Mouse (Mus musculus) forebrain, embryonic 14.5 days (tissue): Measurements from ENCODE around the gene Gm7694. TPM values are rescaled to one million over a fixed set of nuclear protein-coding genes. Genes with fewer than 3 reads are reported as not detected.
A peak's percentile ranks its signal among the peaks of the same experiment; 100 is the strongest.

ENCODE experiments used
- ATAC-seq: fragments of 200-750 bp; cut with Nextera tagmentation; 2 replicates; pipeline ENCODE4 v1.8.0; 2017; ENCODE audit warnings: mild to moderate bottlenecking, moderate library complexity
- DNase-seq: peaks from one replicate; pipeline ENCODE4 v3.0.0-alpha.2; 2015; ENCODE audit warnings: low spot score
- H3K27ac ChIP-seq: fragments of 300-500 bp; sonication (generic); 2 replicates; pipeline ENCODE4 v1.5.1; 2014; ENCODE audit warnings: low read depth, mild to moderate bottlenecking, control low read depth, low read length, moderate library complexity
- H3K27me3 ChIP-seq: fragments of 300-500 bp; sonication (generic); replicated peaks from 2 replicates; pipeline ENCODE4 v1.6.1; 2014; ENCODE audit warnings: low read length, control low read depth, mixed read lengths; ENCODE audit not compliant: control insufficient read depth, insufficient read depth
- H3K36me3 ChIP-seq: fragments of 300-500 bp; sonication (generic); 2 replicates; pipeline ENCODE4 v1.6.1; 2014; ENCODE audit warnings: low read length, control low read depth; ENCODE audit not compliant: control insufficient read depth, insufficient read depth
- H3K4me1 ChIP-seq: fragments of 300-500 bp; sonication (generic); 2 replicates; pipeline ENCODE4 v1.6.1; 2014; ENCODE audit warnings: antibody characterized with exemption, low read length, control low read depth; ENCODE audit not compliant: control insufficient read depth, insufficient read depth
- H3K4me2 ChIP-seq: fragments of 300-500 bp; sonication (generic); 2 replicates; pipeline ENCODE4 v1.6.1; 2014; ENCODE audit warnings: mild to moderate bottlenecking, control low read depth, low read length
- H3K4me3 ChIP-seq: fragments of 300-500 bp; sonication (generic); 2 replicates; pipeline ENCODE4 v1.5.1; 2014; ENCODE audit warnings: low read depth, low read length, control low read depth
- H3K9ac ChIP-seq: fragments of 300-500 bp; sonication (generic); 2 replicates; pipeline ENCODE4 v1.6.1; 2014; ENCODE audit warnings: mild to moderate bottlenecking, low read length, control low read depth, moderate library complexity
- H3K9me3 ChIP-seq: fragments of 300-500 bp; sonication (generic); replicated peaks from 2 replicates; pipeline ENCODE4 v1.6.1; 2016; ENCODE audit warnings: low read length, control low read depth, mixed read lengths; ENCODE audit not compliant: control insufficient read depth
- WGBS: fragments of 180-500 bp; shearing (Covaris S2); extraction: QIAGEN DNeasy Blood & Tissue Kit; methylation state at CpG from one replicate; pipeline ENCODE4 v1.1.7; 2014; 5-methylcytosine and 5-hydroxymethylcytosine counted together
- polyA plus RNA-seq: library from polyadenylated mRNA; unstranded; fragments of >200 nt; fragmentation: Nextera tagmentation; extraction: Ambion mirVana; gene quantifications from 2 replicates; pipeline ENCODE4 v1.2.1, GENCODE M21; 2014

The Gm7694 gene
- polyA plus RNA-seq, 1 experiment from 2014 or later = 2.3 TPM

GRCm38 (mm10) chr1:170301686-170302085 lies 4.4 kb downstream of the Gm7694 start:
- DNase-seq = no peak
- Histone ChIP-seq H3K27ac (no peak overlapping the region), H3K4me1 (no peaks in the 10 kb centered on the region), H3K4me2 (no peak overlapping the region), H3K9me3 (no peaks in the 10 kb centered on the region), H3K27me3 (no peaks in the 10 kb centered on the region), H3K4me3 (no peak overlapping the region), H3K36me3 (no peaks in the 10 kb centered on the region), H3K9ac (no peak overlapping the region)
- ATAC-seq = no peak
- 95% methylated on average over 9 of the region's 9 CpGs for WGBS

- WGBS = 79% methylated on average over 4 of the region's 4 CpGs
- Histone ChIP-seq H3K4me2 (no peak overlapping the region), H3K9me3 (no peaks in the 10 kb centered on the region), H3K36me3 (no peaks in the 10 kb centered on the region), H3K9ac (no peak overlapping the region), H3K4me1 (no peaks in the 10 kb centered on the region), H3K27me3 (no peaks in the 10 kb centered on the region), H3K27ac (no peak overlapping the region), H3K4me3 (no peak overlapping the region)
- no peak for DNase-seq
- ATAC-seq = no peak
These were observed 6.6 kb downstream of the Gm7694 start for GRCm38 (mm10) chr1:170299496-170299895.

- DNase-seq = no peak
- no peak for ATAC-seq
- H3K36me3 ChIP-seq = no peaks in the 10 kb centered on the region
- no peak overlapping the region for H3K4me3 ChIP-seq
- H3K9me3 ChIP-seq = no peaks in the 10 kb centered on the region
- H3K27ac ChIP-seq = no peak overlapping the region
- no peak overlapping the region for H3K9ac ChIP-seq
- no peak overlapping the region for H3K4me2 ChIP-seq
- no peaks in the 10 kb centered on the region for H3K27me3 ChIP-seq
- no peaks in the 10 kb centered on the region for H3K4me1 ChIP-seq
- WGBS = 63% methylated on average over 15 of the region's 15 CpGs
These were observed 11.2 kb downstream of the Gm7694 start for GRCm38 (mm10) chr1:170294786-170295570.

GRCm38 (mm10) chr1:170293257-170293656 lies 12.9 kb downstream of the Gm7694 start:
- DNase-seq (no peak), ATAC-seq (no peak)

GRCm38 (mm10) chr1:170292239-170292951 lies 13.7 kb downstream of the Gm7694 start:
- WGBS = 32% methylated on average over 9 of the region's 9 CpGs
- Histone ChIP-seq H3K27ac (no peak overlapping the region), H3K9me3 (no peaks in the 10 kb centered on the region), H3K4me2 (no peak overlapping the region), H3K9ac (no peak overlapping the region), H3K4me3 (no peak overlapping the region), H3K36me3 (no peaks in the 10 kb centered on the region), H3K27me3 (no peaks in the 10 kb centered on the region), H3K4me1 (no peaks in the 10 kb centered on the region)
- DNase-seq = peak; percentile 91
- peak; percentile 82 for ATAC-seq

More at GRCm38 (mm10) chr1:170293257-170293656, 12.9 kb downstream of the Gm7694 start:
- no peaks in the 10 kb centered on the region for H3K27me3 ChIP-seq
- no peak overlapping the region for H3K9ac ChIP-seq
- no peak overlapping the region for H3K27ac ChIP-seq
- H3K9me3 ChIP-seq = no peaks in the 10 kb centered on the region
- no peak overlapping the region for H3K4me3 ChIP-seq
- no peak overlapping the region for H3K4me2 ChIP-seq
- no peaks in the 10 kb centered on the region for H3K4me1 ChIP-seq
- H3K36me3 ChIP-seq = no peaks in the 10 kb centered on the region
- 66% methylated on average over 5 of the region's 5 CpGs for WGBS

- no peaks in the 10 kb centered on the region for H3K9me3 ChIP-seq
- no peak overlapping the region for H3K27ac ChIP-seq
- no peak overlapping the region for H3K4me3 ChIP-seq
- no peak for DNase-seq
- WGBS = 82% methylated on average over 4 of the region's 4 CpGs
- no peaks in the 10 kb centered on the region for H3K4me1 ChIP-seq
- ATAC-seq = no peak
- no peak overlapping the region for H3K9ac ChIP-seq
- no peaks in the 10 kb centered on the region for H3K36me3 ChIP-seq
- H3K27me3 ChIP-seq = no peaks in the 10 kb centered on the region
- H3K4me2 ChIP-seq = no peak overlapping the region
These were observed 23.6 kb downstream of the Gm7694 start for GRCm38 (mm10) chr1:170282415-170283129.

GRCm38 (mm10) chr1:170277016-170277415 lies 29.1 kb downstream of the Gm7694 start, which contains the start of gene Sh2d1b1:
Sh2d1b1 (plus strand) TSS chr1:170277320.
- Histone ChIP-seq H3K9me3 (no peaks in the 10 kb centered on the region), H3K27ac (no peak within 1 kb of the TSS), H3K27me3 (no peaks in the 10 kb centered on the region), H3K4me1 (no peaks in the 10 kb centered on the region), H3K4me3 (no peak within 1 kb of the TSS), H3K9ac (no peak within 1 kb of the TSS), H3K4me2 (no peak within 1 kb of the TSS), H3K36me3 (no peaks in the 10 kb centered on the region)
- WGBS = 92% methylated on average over 2 of the region's 3 CpGs
- DNase-seq (no peak), ATAC-seq (no peak)

GRCm38 (mm10) chr1:170273252-170273651 lies 32.9 kb downstream of the Gm7694 start:
- H3K36me3 ChIP-seq = no peaks in the 10 kb centered on the region
- H3K27ac ChIP-seq = no peak overlapping the region
- H3K4me2 ChIP-seq = no peak overlapping the region
- H3K9ac ChIP-seq = no peak overlapping the region
- H3K27me3 ChIP-seq = no peaks in the 10 kb centered on the region; the same call in 1 of the 2 replicates
- DNase-seq = no peak
- H3K4me3 ChIP-seq = no peak overlapping the region
- ATAC-seq = no peak
- no peaks in the 10 kb centered on the region for H3K9me3 ChIP-seq
- no peaks in the 10 kb centered on the region for H3K4me1 ChIP-seq
